8 mouse cellular contexts compared by ENCODE assay signal in genomic region chr3:32366246-32366734, GRCm38 (mm10). TPM values are rescaled to one million over a fixed set of nuclear protein-coding genes. Genes with fewer than 3 reads are reported as not detected.
A peak's percentile ranks its signal among the peaks of the same experiment; 100 is the strongest.
DNase-seq lines count a peak whose midpoint lies in the region; ATAC-seq and TF ChIP-seq lines count a peak whose summit lies in the region.

No protein-coding gene starts in this region.

- no peak for TF ChIP-seq CTCF in bone marrow macrophage, adult 2 months (IDR thresholded peaks at IDR 0.05; ENCODE audit: low read depth, low read length)

- no peaks in the 10 kb centered on the region for H3K27me3 ChIP-seq in forebrain, embryonic 13.5 days
- no peaks in the 10 kb centered on the region for H3K27me3 ChIP-seq in limb, embryonic 15.5 days
- H3K27me3 ChIP-seq in neural tube, embryonic 15.5 days (replicated peaks), result no peaks in the 10 kb centered on the region

- H3K27ac ChIP-seq in bone marrow macrophage, adult 2 months (ENCODE audit: insufficient read depth, low read depth, low read length), result no peak overlapping the region
- H3K27ac ChIP-seq in forebrain, embryonic 13.5 days, result no peak overlapping the region
- no peak overlapping the region for H3K27ac ChIP-seq in limb, embryonic 15.5 days
- H3K27ac ChIP-seq in neural tube, embryonic 15.5 days (replicated peaks), result peak overlapping the region; percentile 94

- H3K36me3 ChIP-seq in forebrain, embryonic 13.5 days (ENCODE audit: poor library complexity, severe bottlenecking), result no peaks in the 10 kb centered on the region
- H3K36me3 ChIP-seq in limb, embryonic 15.5 days, result no peaks in the 10 kb centered on the region
- H3K36me3 ChIP-seq in neural tube, embryonic 15.5 days, result no peaks in the 10 kb centered on the region

- H3K4me1 ChIP-seq in bone marrow macrophage, adult 2 months (ENCODE audit: control insufficient read depth, insufficient read depth, low read length), result peaks cover 34% of the 10 kb centered on the region
- H3K4me1 ChIP-seq in forebrain, embryonic 13.5 days, result peaks cover 22% of the 10 kb centered on the region
- H3K4me1 ChIP-seq in limb, embryonic 15.5 days, result peaks cover 5% of the 10 kb centered on the region; the same call in 1 of the 2 replicates
- H3K4me1 ChIP-seq in neural tube, embryonic 15.5 days, result peaks cover 26% of the 10 kb centered on the region

- intact Hi-C loops in left cerebral cortex, postnatal 10 days (cut with DNase I), result no loop called here

- no peak for TF ChIP-seq POLR2A in bone marrow macrophage, adult 2 months (IDR thresholded peaks at IDR 0.05; ENCODE audit: borderline replicate concordance, low read depth, low read length)

- DNase-seq in layer of hippocampus, adult 11-12 months (ENCODE audit: low spot score), result peak; percentile 28
- DNase-seq in layer of hippocampus, adult 9-10 months (ENCODE audit: low spot score), result no peak
- DNase-seq in gastrocnemius, adult 18-20 months (ENCODE audit: low spot score), result no peak
- DNase-seq in left cerebral cortex, postnatal 10 days (ENCODE audit: extremely low spot score in 1 of 2, low spot score in 2 of 2), result no peak

- H3K9me3 ChIP-seq in forebrain, embryonic 13.5 days (replicated peaks), result no peaks in the 10 kb centered on the region
- H3K9me3 ChIP-seq in limb, embryonic 15.5 days, result no peaks in the 10 kb centered on the region
- H3K9me3 ChIP-seq in neural tube, embryonic 15.5 days (replicated peaks), result no peaks in the 10 kb centered on the region

- peak overlapping the region; percentile 78 for H3K4me2 ChIP-seq in forebrain, embryonic 13.5 days
- H3K4me2 ChIP-seq in limb, embryonic 15.5 days, result peak overlapping the region; percentile 67
- H3K4me2 ChIP-seq in neural tube, embryonic 15.5 days, result peak overlapping the region; percentile 67

- peak; percentile 48 for ATAC-seq in forebrain, embryonic 13.5 days
- ATAC-seq in limb, embryonic 15.5 days (ENCODE audit: insufficient number of reproducible peaks, low FRiP score, low TSS enrichment, low read depth), result no peak
- ATAC-seq in neural tube, embryonic 15.5 days (ENCODE audit: low FRiP score), result peak; percentile 72

- WGBS in forebrain, embryonic 13.5 days, result 45% methylated on average over 17 of the region's 17 CpGs
- 64% methylated on average over 17 of the region's 17 CpGs for whole genome bisulfite sequencing in limb, embryonic 15.5 days
- WGBS in neural tube, embryonic 15.5 days, result 48% methylated on average over 17 of the region's 17 CpGs

- H3K9ac ChIP-seq in forebrain, embryonic 13.5 days, result peak overlapping the region; percentile 94
- no peak overlapping the region for H3K9ac ChIP-seq in limb, embryonic 15.5 days
- H3K9ac ChIP-seq in neural tube, embryonic 15.5 days (replicated peaks), result peak overlapping the region; percentile 86

- H3K4me3 ChIP-seq in bone marrow macrophage, adult 2 months (ENCODE audit: insufficient read depth, low read length), result peak overlapping the region; percentile 78
- peak overlapping the region; percentile 91 for H3K4me3 ChIP-seq in forebrain, embryonic 13.5 days
- H3K4me3 ChIP-seq in limb, embryonic 15.5 days, result peak overlapping the region; percentile 71
- H3K4me3 ChIP-seq in neural tube, embryonic 15.5 days (replicated peaks), result peak overlapping the region; percentile 89

RNA-seq across cellular contexts. Expression of gene Zmat3, which starts 0.5 kb away (rescaled TPM):
- polyA plus RNA-seq in bone marrow macrophage, adult 2 months (2012; ENCODE audit: insufficient read depth, insufficient read length, missing spikeins), result 10.0 and 11.6 TPM in 2 replicates
- polyA plus RNA-seq in forebrain, embryonic 13.5 days (2015; fragmentation: Nextera tagmentation; extraction: Ambion mirVana), result 7.6 and 8.5 TPM in 2 replicates
- 4.9 and 6.0 TPM in 2 replicates for polyA plus RNA-seq in limb, embryonic 15.5 days (2015; fragmentation: Nextera tagmentation; extraction: Ambion mirVana)
- polyA plus RNA-seq in neural tube, embryonic 15.5 days (2015; fragmentation: Nextera tagmentation; extraction: Ambion mirVana), result 7.5 and 7.6 TPM in 2 replicates
- total RNA-seq in gastrocnemius, adult 18-20 months (2021), result 1 to 10 TPM; 7.4 to 7.8 TPM
- total RNA-seq in left cerebral cortex, postnatal 10 days (2021), result 10 to 100 TPM; 84.6 to 88.7 TPM

RNA-seq across cellular contexts. Expression of gene Pik3ca, which starts 31.2 kb away (rescaled TPM):
- polyA plus RNA-seq in bone marrow macrophage, adult 2 months (2012; ENCODE audit: insufficient read depth, insufficient read length, missing spikeins), result 45.1 and 49.7 TPM in 2 replicates
- polyA plus RNA-seq in forebrain, embryonic 13.5 days (2015; fragmentation: Nextera tagmentation; extraction: Ambion mirVana), result 16.2 and 17.1 TPM in 2 replicates
- polyA plus RNA-seq in limb, embryonic 15.5 days (2015; fragmentation: Nextera tagmentation; extraction: Ambion mirVana), result 7.3 and 11.1 TPM in 2 replicates
- 11.4 and 12.3 TPM in 2 replicates for polyA plus RNA-seq in neural tube, embryonic 15.5 days (2015; fragmentation: Nextera tagmentation; extraction: Ambion mirVana)
- 10 to 100 TPM; 45.9 to 48.8 TPM for total RNA-seq in gastrocnemius, adult 18-20 months (2021)
- total RNA-seq in left cerebral cortex, postnatal 10 days (2021), result 10 to 100 TPM; 45.1 to 48.6 TPM
